Comparison of ENCODE assay signal across 24 mouse cellular contexts in genomic region chr17:26792096-26792495, GRCm38 (mm10). TPM values are rescaled to one million over a fixed set of nuclear protein-coding genes. Genes with fewer than 3 reads are reported as not detected.
A peak's percentile ranks its signal among the peaks of the same experiment; 100 is the strongest.
DNase-seq lines count a peak whose midpoint lies in the region; ATAC-seq and TF ChIP-seq lines count a peak whose summit lies in the region.
"Had no signal": no experiment of that assay in that cellular context is flagged by ENCODE, and none has a peak within 500 bp of the region (broad histone marks: within the 10 kb centered on the region; RNA-seq: fewer than 3 reads in every experiment).

No protein-coding gene starts in this region.

- no peaks in the 10 kb centered on the region for H3K79me2 ChIP-seq in heart, adult 2 months (replicated peaks; ENCODE audit: control insufficient read depth, insufficient read depth, low read length)

- H3K27me3 ChIP-seq in heart, adult 2 months (ENCODE audit: control insufficient read depth, insufficient read depth, low read length), result no peaks in the 10 kb centered on the region
- H3K27me3 ChIP-seq: embryonic facial prominence, embryonic 13.5 days; heart, embryonic 15.5 days; kidney, embryonic 15.5 days; neural tube, embryonic 15.5 days had no signal

- WGBS in heart, adult 2 months, result 77% methylated on average over 15 of the region's 15 CpGs

- no peak overlapping the region for H3K9ac ChIP-seq in heart, adult 2 months (ENCODE audit: low read depth, low read length)
- H3K9ac ChIP-seq: embryonic facial prominence, embryonic 13.5 days; heart, embryonic 15.5 days; hindbrain, embryonic 14.5 days; kidney, embryonic 15.5 days; lung, embryonic 14.5 days; neural tube, embryonic 15.5 days had no signal

- intact Hi-C loops in heart, adult 2 months (cut with DNase I), result no loop called here
- intact Hi-C loops in heart, postnatal 10 days (cut with DNase I), result no loop called here
- intact Hi-C loops in gastrocnemius, postnatal 14 days (cut with DNase I; ENCODE audit: low total_unique reads), result loop anchor here (2.0 kb wide), 1 partner anchor 93 kb away; no protein-coding TSS in a partner anchor
- intact Hi-C loops in heart, postnatal 36 days (cut with DNase I), result no loop called here

- ATAC-seq in granulocyte monocyte progenitor cell, adult 5-6 weeks (replicated peaks; ENCODE audit: poor library complexity, severe bottlenecking), result no peak
- ATAC-seq: intestine, embryonic 16.5 days had no signal

- H3K4me1 ChIP-seq in heart, adult 2 months (ENCODE audit: control insufficient read depth, insufficient read depth, low read length), result no peaks in the 10 kb centered on the region; the same call in 1 of the 2 replicates
- H3K4me1 ChIP-seq: embryonic facial prominence, embryonic 13.5 days; kidney, embryonic 15.5 days; limb, embryonic 10.5 days; midbrain, embryonic 10.5 days; neural tube, embryonic 15.5 days had no signal

- no peak for TF ChIP-seq CTCF in heart, adult 2 months (IDR thresholded peaks at IDR 0.05)

- TF ChIP-seq EP300 in heart, adult 2 months (IDR thresholded peaks at IDR 0.05; ENCODE audit: insufficient read depth, low read depth, low read length), result no peak

- no peaks in the 10 kb centered on the region for H3K36me3 ChIP-seq in heart, adult 2 months (ENCODE audit: control insufficient read depth, insufficient read depth, low read length)

- TF ChIP-seq POLR2A in heart, adult 2 months (IDR thresholded peaks at IDR 0.05; ENCODE audit: insufficient read depth, low read depth, low read length), result no peak

- DNase-seq in heart, adult 2 months, result peak; percentile 41 to 59
- DNase-seq in heart, postnatal 10 days, result no peak
- peak; percentile 72 for DNase-seq in gastrocnemius, adult 18-20 months (ENCODE audit: low spot score)
- DNase-seq in gastrocnemius, postnatal 14 days, result peak; percentile 64
- peak; percentile 27 to 44 for DNase-seq in heart, postnatal 36 days
- DNase-seq in cerebellum, postnatal 36 days, result no peak
- no peak for DNase-seq in frontal cortex, postnatal 25 days (ENCODE audit: low spot score in 2 of 2)
- DNase-seq: cerebellum, adult 8-10 months; lung, embryonic 14.5 days; lung, postnatal 4 days; spleen, adult 18-20 months had no signal

- H3K27ac ChIP-seq in heart, adult 2 months, result no peak overlapping the region
- H3K27ac ChIP-seq: embryonic facial prominence, embryonic 13.5 days; heart, embryonic 15.5 days; hindbrain, embryonic 14.5 days; kidney, embryonic 15.5 days; limb, embryonic 10.5 days; midbrain, embryonic 10.5 days; neural tube, embryonic 15.5 days; stomach, postnatal 0 days had no signal

- H3K4me3 ChIP-seq in heart, adult 2 months, result no peak overlapping the region
- H3K4me3 ChIP-seq: embryonic facial prominence, embryonic 13.5 days; heart, embryonic 15.5 days; kidney, embryonic 15.5 days; limb, embryonic 10.5 days; midbrain, embryonic 10.5 days; myocyte; neural tube, embryonic 15.5 days had no signal

RNA-seq across cellular contexts. Expression of gene Bnip1, which starts 11.2 kb away (rescaled TPM):
- 10 to 100 TPM; 28.5 to 28.8 TPM for total RNA-seq in heart, adult 2 months (2021)
- 23.7 and 28.8 TPM in 2 replicates for polyA plus RNA-seq in heart, adult 2 months (2012; rRNA removed)
- total RNA-seq in heart, postnatal 10 days (2021), result 10 to 100 TPM; 35.7 to 38.2 TPM
- total RNA-seq in gastrocnemius, adult 18-20 months (2021), result 10 to 100 TPM; 25.2 to 29.7 TPM
- 10 to 100 TPM; 18.7 to 22.5 TPM for total RNA-seq in gastrocnemius, postnatal 14 days (2021)
- 10 to 100 TPM; 24.5 to 27.2 TPM for total RNA-seq in heart, postnatal 36 days (2021)
- 23.5 and 51.0 TPM in 2 replicates for total RNA-seq in granulocyte monocyte progenitor cell, adult 5-6 weeks (2014; fragmentation: Nextera tagmentation)
- 39.2 and 46.8 TPM in 2 replicates for total RNA-seq in granulocyte monocyte progenitor cell, adult 5-6 weeks (2017)

RNA-seq across cellular contexts. Expression of gene Nkx2-5, which starts 52.7 kb away (rescaled TPM):
- 10 to 100 TPM; 87.1 to 96.3 TPM for total RNA-seq in heart, adult 2 months (2021)
- polyA plus RNA-seq in heart, adult 2 months (2012; rRNA removed), result 72.6 and 104 TPM in 2 replicates
- total RNA-seq in heart, postnatal 10 days (2021), result 10 to 100 TPM; 77.5 to 93.1 TPM
- total RNA-seq in gastrocnemius, adult 18-20 months (2021), result not detected
- total RNA-seq in gastrocnemius, postnatal 14 days (2021), result not detected
- 10 to 100 TPM; 80.7 TPM for total RNA-seq in heart, postnatal 36 days (2021)
- not detected in 2 replicates for total RNA-seq in granulocyte monocyte progenitor cell, adult 5-6 weeks (2014; fragmentation: Nextera tagmentation)
- total RNA-seq in granulocyte monocyte progenitor cell, adult 5-6 weeks (2017), result not detected in 2 replicates
- total RNA-seq: layer of hippocampus, postnatal 36 days had no signal
- polyA plus RNA-seq: hindbrain, embryonic 14.5 days; kidney, embryonic 15.5 days; large intestine, adult 2 months; midbrain, embryonic 10.5 days; neural tube, embryonic 15.5 days had no signal

Comparison
In these comparisons a context has a peak if more than half of its experiments do, and no peak if none do; other contexts are left out.
1. DNase-seq: peak in heart, adult 2 months (2 of 2), gastrocnemius, adult 18-20 months (single experiment), gastrocnemius, postnatal 14 days (single experiment) and heart, postnatal 36 days (2 of 2); none in heart, postnatal 10 days (0 of 2), cerebellum, postnatal 36 days (0 of 2) and frontal cortex, postnatal 25 days (0 of 2).
2. RNA of gene Nkx2-5, which starts 52.7 kb away (total RNA-seq): 87.1 to 96.3 TPM in heart, adult 2 months, 77.5 to 93.1 TPM in heart, postnatal 10 days and 80.7 TPM in heart, postnatal 36 days; not detected in gastrocnemius, adult 18-20 months, not detected in gastrocnemius, postnatal 14 days and not detected in granulocyte monocyte progenitor cell, adult 5-6 weeks; every median in the first group is over 10 times any median in the second.